Mouse (Mus musculus): ENCODE data around the gene Mpnd. TPM values are rescaled to one million over a fixed set of nuclear protein-coding genes. Genes with fewer than 3 reads are reported as not detected.
A peak's percentile ranks its signal among the peaks of the same experiment; 100 is the strongest.

The Mpnd gene
- polyA plus RNA-seq, 1 experiment = 92.1 TPM

- peaks cover 72% of the 10 kb centered on the region for H3K79me2 ChIP-seq (ENCODE audit: control insufficient read depth, insufficient read depth)
- no peaks in the 10 kb centered on the region for H3K36me3 ChIP-seq (ENCODE audit: control insufficient read depth, insufficient read depth)
- H3ac ChIP-seq (ENCODE audit: control insufficient read depth, insufficient read length) = no peak overlapping the region
- no peak overlapping the region for H3K4me3 ChIP-seq
- no peak overlapping the region for H3K4me2 ChIP-seq (ENCODE audit: low read depth)
- TF ChIP-seq POLR2A (IDR thresholded peaks at IDR 0.05; ENCODE audit: insufficient read length, low read depth) (no peak), REST (IDR thresholded peaks at IDR 0.05; ENCODE audit: insufficient read depth, insufficient read length) (no peak), MAX (IDR thresholded peaks at IDR 0.05; ENCODE audit: low read depth) (no peak), TCF12 (IDR thresholded peaks at IDR 0.05; ENCODE audit: insufficient read depth, poor library complexity, severe bottlenecking) (no peak), MYOG (IDR thresholded peaks at IDR 0.05; ENCODE audit: control insufficient read depth in 1 of 3, insufficient read depth in 1 of 3, insufficient read length in 2 of 3, low read depth in 2 of 3) (no peak), POLR2AphosphoS2 (IDR thresholded peaks at IDR 0.05; ENCODE audit: insufficient read length, low read depth) (no peak), SRF (IDR thresholded peaks at IDR 0.05; ENCODE audit: control insufficient read depth, insufficient read length, low read depth) (no peak), MYOD1 (IDR thresholded peaks at IDR 0.05; ENCODE audit: control insufficient read depth in 1 of 3, insufficient read length in 2 of 3, low read depth in 2 of 3) (no peak), CEBPB (IDR thresholded peaks at IDR 0.05; ENCODE audit: insufficient read depth, poor library complexity, severe bottlenecking) (no peak), E2F4 (IDR thresholded peaks at IDR 0.05; ENCODE audit: insufficient read depth) (no peak), USF1 (IDR thresholded peaks at IDR 0.05; ENCODE audit: low read depth) (no peak), TCF3 (IDR thresholded peaks at IDR 0.05; ENCODE audit: insufficient read length, low read depth) (no peak)
- no peaks in the 10 kb centered on the region for H3K27me3 ChIP-seq (ENCODE audit: control insufficient read depth, insufficient read depth, insufficient read length)
These were observed 17.4 kb downstream of the Mpnd start for GRCm38 (mm10) chr17:56022989-56023290.

GRCm38 (mm10) chr17:56023386-56023785 is 17.9 kb downstream of the Mpnd start:
- H3K4me3 ChIP-seq = no peak overlapping the region
- no peak overlapping the region for H3ac ChIP-seq (ENCODE audit: control insufficient read depth, insufficient read length)
- no peak overlapping the region for H3K4me2 ChIP-seq (ENCODE audit: low read depth)
- no peaks in the 10 kb centered on the region for H3K36me3 ChIP-seq (ENCODE audit: control insufficient read depth, insufficient read depth)
- no peaks in the 10 kb centered on the region for H3K27me3 ChIP-seq (ENCODE audit: control insufficient read depth, insufficient read depth, insufficient read length)
- H3K79me2 ChIP-seq (ENCODE audit: control insufficient read depth, insufficient read depth) = peaks cover 77% of the 10 kb centered on the region
- TF ChIP-seq USF1 (IDR thresholded peaks at IDR 0.05; ENCODE audit: low read depth) = no peak
- TF ChIP-seq CEBPB (IDR thresholded peaks at IDR 0.05; ENCODE audit: insufficient read depth, poor library complexity, severe bottlenecking) = no peak
- TF ChIP-seq REST (IDR thresholded peaks at IDR 0.05; ENCODE audit: insufficient read depth, insufficient read length) = no peak
- no peak for TF ChIP-seq POLR2A (IDR thresholded peaks at IDR 0.05; ENCODE audit: insufficient read length, low read depth)
- TF ChIP-seq POLR2AphosphoS2 (IDR thresholded peaks at IDR 0.05; ENCODE audit: insufficient read length, low read depth) = no peak
- no peak for TF ChIP-seq E2F4 (IDR thresholded peaks at IDR 0.05; ENCODE audit: insufficient read depth)
- TF ChIP-seq MAX (IDR thresholded peaks at IDR 0.05; ENCODE audit: low read depth) = no peak
- no peak for TF ChIP-seq MYOG (IDR thresholded peaks at IDR 0.05; ENCODE audit: control insufficient read depth in 1 of 3, insufficient read depth in 1 of 3, insufficient read length in 2 of 3, low read depth in 2 of 3)
- TF ChIP-seq TCF3 (IDR thresholded peaks at IDR 0.05; ENCODE audit: insufficient read length, low read depth) = no peak
- no peak for TF ChIP-seq TCF12 (IDR thresholded peaks at IDR 0.05; ENCODE audit: insufficient read depth, poor library complexity, severe bottlenecking)
- no peak for TF ChIP-seq MYOD1 (IDR thresholded peaks at IDR 0.05; ENCODE audit: control insufficient read depth in 1 of 3, insufficient read length in 2 of 3, low read depth in 2 of 3)
- no peak for TF ChIP-seq SRF (IDR thresholded peaks at IDR 0.05; ENCODE audit: control insufficient read depth, insufficient read length, low read depth)

GRCm38 (mm10) chr17:56024476-56024875 is 19.0 kb downstream of the Mpnd start:
- Histone ChIP-seq H3K27me3 (ENCODE audit: control insufficient read depth, insufficient read depth, insufficient read length) (no peaks in the 10 kb centered on the region), H3K4me2 (ENCODE audit: low read depth) (peak overlapping the region; percentile 37), H3ac (ENCODE audit: control insufficient read depth, insufficient read length) (no peak overlapping the region), H3K79me2 (ENCODE audit: control insufficient read depth, insufficient read depth) (peaks cover 88% of the 10 kb centered on the region), H3K4me3 (no peak overlapping the region), H3K36me3 (ENCODE audit: control insufficient read depth, insufficient read depth) (no peaks in the 10 kb centered on the region)
- TF ChIP-seq SRF (IDR thresholded peaks at IDR 0.05; ENCODE audit: control insufficient read depth, insufficient read length, low read depth) (no peak), MYOG (IDR thresholded peaks at IDR 0.05; ENCODE audit: control insufficient read depth in 1 of 3, insufficient read depth in 1 of 3, insufficient read length in 2 of 3, low read depth in 2 of 3) (no peak), POLR2AphosphoS2 (IDR thresholded peaks at IDR 0.05; ENCODE audit: insufficient read length, low read depth) (no peak), USF1 (IDR thresholded peaks at IDR 0.05; ENCODE audit: low read depth) (no peak), TCF3 (IDR thresholded peaks at IDR 0.05; ENCODE audit: insufficient read length, low read depth) (no peak), POLR2A (IDR thresholded peaks at IDR 0.05; ENCODE audit: insufficient read length, low read depth) (no peak), E2F4 (IDR thresholded peaks at IDR 0.05; ENCODE audit: insufficient read depth) (no peak), CEBPB (IDR thresholded peaks at IDR 0.05; ENCODE audit: insufficient read depth, poor library complexity, severe bottlenecking) (no peak)

GRCm38 (mm10) chr17:56024931-56025330 is 19.4 kb downstream of the Mpnd start:
- H3K4me3 ChIP-seq = no peak overlapping the region
- TF ChIP-seq TCF3 (IDR thresholded peaks at IDR 0.05; ENCODE audit: insufficient read length, low read depth) (no peak), CEBPB (IDR thresholded peaks at IDR 0.05; ENCODE audit: insufficient read depth, poor library complexity, severe bottlenecking) (no peak), E2F4 (IDR thresholded peaks at IDR 0.05; ENCODE audit: insufficient read depth) (no peak), USF1 (IDR thresholded peaks at IDR 0.05; ENCODE audit: low read depth) (no peak), TCF12 (IDR thresholded peaks at IDR 0.05; ENCODE audit: insufficient read depth, poor library complexity, severe bottlenecking) (no peak), MYOG (IDR thresholded peaks at IDR 0.05; ENCODE audit: control insufficient read depth in 1 of 3, insufficient read depth in 1 of 3, insufficient read length in 2 of 3, low read depth in 2 of 3) (no peak), MYOD1 (IDR thresholded peaks at IDR 0.05; ENCODE audit: control insufficient read depth in 1 of 3, insufficient read length in 2 of 3, low read depth in 2 of 3) (no peak), POLR2AphosphoS2 (IDR thresholded peaks at IDR 0.05; ENCODE audit: insufficient read length, low read depth) (no peak), SRF (IDR thresholded peaks at IDR 0.05; ENCODE audit: control insufficient read depth, insufficient read length, low read depth) (no peak), MAX (IDR thresholded peaks at IDR 0.05; ENCODE audit: low read depth) (no peak)
- no peak overlapping the region for H3K4me2 ChIP-seq (ENCODE audit: low read depth)
- no peaks in the 10 kb centered on the region for H3K27me3 ChIP-seq (ENCODE audit: control insufficient read depth, insufficient read depth, insufficient read length)
- peaks cover 92% of the 10 kb centered on the region for H3K79me2 ChIP-seq (ENCODE audit: control insufficient read depth, insufficient read depth)
- no peak overlapping the region for H3ac ChIP-seq (ENCODE audit: control insufficient read depth, insufficient read length)
- H3K36me3 ChIP-seq (ENCODE audit: control insufficient read depth, insufficient read depth) = no peaks in the 10 kb centered on the region

- Histone ChIP-seq H3K36me3 (ENCODE audit: control insufficient read depth, insufficient read depth) (peaks cover 5% of the 10 kb centered on the region), H3K4me2 (ENCODE audit: low read depth) (peak overlapping the region; percentile 53), H3K4me3 (no peak overlapping the region), H3K79me2 (ENCODE audit: control insufficient read depth, insufficient read depth) (peaks cover 96% of the 10 kb centered on the region), H3K27me3 (ENCODE audit: control insufficient read depth, insufficient read depth, insufficient read length) (no peaks in the 10 kb centered on the region), H3ac (ENCODE audit: control insufficient read depth, insufficient read length) (no peak overlapping the region)
- TF ChIP-seq MYOD1 (IDR thresholded peaks at IDR 0.05; ENCODE audit: control insufficient read depth in 1 of 3, insufficient read length in 2 of 3, low read depth in 2 of 3) (peak in 1 of 3 experiments; percentile 52), MYOG (IDR thresholded peaks at IDR 0.05; ENCODE audit: control insufficient read depth in 1 of 3, insufficient read depth in 1 of 3, insufficient read length in 2 of 3, low read depth in 2 of 3) (no peak), POLR2A (IDR thresholded peaks at IDR 0.05; ENCODE audit: insufficient read length, low read depth) (no peak), TCF12 (IDR thresholded peaks at IDR 0.05; ENCODE audit: insufficient read depth, poor library complexity, severe bottlenecking) (no peak), POLR2AphosphoS2 (IDR thresholded peaks at IDR 0.05; ENCODE audit: insufficient read length, low read depth) (no peak), E2F4 (IDR thresholded peaks at IDR 0.05; ENCODE audit: insufficient read depth) (no peak), USF1 (IDR thresholded peaks at IDR 0.05; ENCODE audit: low read depth) (peak; percentile 67), CEBPB (IDR thresholded peaks at IDR 0.05; ENCODE audit: insufficient read depth, poor library complexity, severe bottlenecking) (no peak), REST (IDR thresholded peaks at IDR 0.05; ENCODE audit: insufficient read depth, insufficient read length) (no peak), MAX (IDR thresholded peaks at IDR 0.05; ENCODE audit: low read depth) (peak; percentile 80), SRF (IDR thresholded peaks at IDR 0.05; ENCODE audit: control insufficient read depth, insufficient read length, low read depth) (no peak), TCF3 (IDR thresholded peaks at IDR 0.05; ENCODE audit: insufficient read length, low read depth) (no peak)
These were observed 20.8 kb downstream of the Mpnd start for GRCm38 (mm10) chr17:56026303-56026702.

Measured in myocyte (in vitro differentiated cells).